Mouse (Mus musculus) c-Kit-positive CD71-negative TER-119-negative erythroid progenitor cells, embryonic 14.5 days (primary cell): ENCODE measurements around the gene Olfr906.

Source experiments
- DNase-seq: peaks from one replicate; pipeline ENCODE4 v3.0.0-alpha.2; 2013; ENCODE audit warnings: low read depth

Olfr906 gene

GRCm38 (mm10) chr9:38486785-38487184 is at the start of gene Olfr906:
TSS of gene Olfr906 (plus strand) at chr9:38487085.
- DNase-seq, result no peak

GRCm38 (mm10) chr9:38447352-38447751 is 39.5 kb upstream of the Olfr906 start, which contains the start of gene Olfr902:
TSS of gene Olfr902 (plus strand) at chr9:38447652.
- no peak for DNase-seq

- DNase-seq, result no peak
These were observed 24.0 kb upstream of the Olfr906 start, which contains the start of gene Olfr904 for GRCm38 (mm10) chr9:38462844-38463243. TSS of gene Olfr904 (plus strand) at chr9:38463144.

GRCm38 (mm10) chr9:38470807-38471206 is 16.1 kb upstream of the Olfr906 start, which contains the start of gene Olfr905:
TSS of gene Olfr905 (plus strand) at chr9:38471107.
- no peak for DNase-seq

- no peak for DNase-seq
These were observed 8.6 kb downstream of the Olfr906 start, which contains the start of gene Olfr907 for GRCm38 (mm10) chr9:38495501-38495900. TSS of gene Olfr907 (plus strand) at chr9:38495801.

GRCm38 (mm10) chr9:38512353-38512752 is 25.5 kb downstream of the Olfr906 start:
- DNase-seq, result no peak

- no peak for DNase-seq
These were observed 34.4 kb downstream of the Olfr906 start, which contains the start of gene Olfr911-ps1 for GRCm38 (mm10) chr9:38521280-38521679. TSS of gene Olfr911-ps1 (plus strand) at chr9:38521580.

GRCm38 (mm10) chr9:38537549-38537948 is 50.7 kb downstream of the Olfr906 start, which contains the start of gene Olfr910:
TSS of gene Olfr910 (plus strand) at chr9:38537849.
- DNase-seq, result no peak
